Mouse (Mus musculus): ENCODE data around the gene Nadk2.

Nadk2 gene

DNA sequence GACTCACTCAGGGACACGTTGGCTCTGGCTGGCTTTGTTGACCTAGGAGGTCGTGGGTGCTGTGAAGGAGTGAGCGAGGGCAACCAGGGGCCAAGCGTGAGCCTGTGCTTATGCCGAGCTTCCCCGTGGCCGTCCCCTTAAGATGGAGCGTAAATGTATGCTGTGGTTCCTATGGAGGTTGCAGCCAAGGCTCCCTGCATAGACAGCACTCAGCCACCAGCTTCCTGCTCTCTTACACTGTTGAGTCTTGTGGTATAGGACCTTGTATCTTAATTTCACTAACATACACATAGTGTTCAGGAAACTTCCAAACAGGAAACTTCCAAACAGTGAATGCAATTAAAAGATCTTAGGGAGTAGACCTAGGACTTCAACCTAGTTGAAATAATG lies 17.6 kb downstream of the Nadk2 start:
- DNase-seq, result no peak

DNA sequence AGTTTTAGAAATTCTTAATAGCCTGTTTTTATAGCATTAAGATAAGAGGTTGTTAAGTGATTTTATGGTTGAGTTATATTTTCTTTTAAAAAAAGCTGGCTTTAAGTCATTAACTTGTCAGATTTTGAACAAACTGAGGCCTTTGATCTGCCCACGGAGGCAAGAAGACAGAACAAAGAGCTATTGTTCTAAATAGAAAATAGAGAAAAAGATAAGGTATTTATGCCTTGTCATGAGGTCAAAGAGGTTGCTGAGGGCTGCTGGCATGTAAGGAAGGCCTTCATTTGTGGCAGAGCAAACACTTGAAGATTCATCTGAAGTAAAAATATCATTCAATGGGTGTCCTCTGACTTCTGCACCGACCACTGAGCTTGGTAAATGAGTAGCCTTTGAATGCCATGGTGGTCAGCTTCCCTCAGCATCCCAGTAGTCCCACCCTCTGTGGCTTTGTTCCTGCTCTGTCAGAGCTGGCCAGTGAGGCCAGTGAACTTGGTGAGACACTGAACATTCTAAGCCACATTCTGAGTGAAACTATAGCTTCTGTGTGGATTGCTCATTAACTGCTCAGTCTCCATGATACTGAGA lies 18.2 kb downstream of the Nadk2 start:
- no peak for DNase-seq

GRCm38 (mm10) chr15:9090662-9091061 lies 19.6 kb downstream of the Nadk2 start:
- DNase-seq, result no peak

DNA sequence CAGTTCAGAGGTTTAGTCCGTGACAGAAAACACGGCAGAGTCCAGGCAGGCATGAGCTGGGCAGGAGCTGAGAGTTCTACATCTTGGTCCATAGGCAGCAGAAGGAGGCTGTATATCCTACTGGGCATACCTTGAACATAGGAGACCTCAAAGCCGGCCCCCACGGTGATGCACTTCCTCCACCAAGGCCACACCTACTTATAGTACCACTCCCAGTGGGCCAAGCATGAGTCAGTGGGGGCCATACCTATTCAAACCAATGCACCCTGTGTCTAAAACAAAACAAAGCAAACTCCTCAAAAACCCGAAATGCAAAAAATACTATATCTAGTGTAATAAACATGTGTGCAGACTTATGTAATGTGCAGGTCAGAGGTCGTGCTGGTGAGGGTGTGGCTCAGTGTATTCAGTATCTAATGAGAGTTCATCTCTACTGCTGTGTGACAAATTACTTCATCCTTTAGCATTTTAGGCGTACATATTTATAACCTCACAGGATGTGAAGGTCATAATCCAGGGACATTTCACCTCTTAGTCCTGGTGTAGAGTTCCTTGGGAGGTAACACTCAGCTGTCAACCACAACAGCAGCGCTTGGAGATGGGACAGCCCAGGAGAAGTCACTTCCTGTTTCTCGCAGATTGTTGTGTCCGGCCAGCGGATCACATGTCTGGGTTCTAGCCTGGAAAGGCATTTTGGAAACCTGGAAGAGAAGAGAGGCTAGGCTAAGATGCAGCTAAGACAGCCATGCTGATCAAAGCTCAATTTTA lies 22.7 kb downstream of the Nadk2 start:
- DNase-seq, result no peak

DNA sequence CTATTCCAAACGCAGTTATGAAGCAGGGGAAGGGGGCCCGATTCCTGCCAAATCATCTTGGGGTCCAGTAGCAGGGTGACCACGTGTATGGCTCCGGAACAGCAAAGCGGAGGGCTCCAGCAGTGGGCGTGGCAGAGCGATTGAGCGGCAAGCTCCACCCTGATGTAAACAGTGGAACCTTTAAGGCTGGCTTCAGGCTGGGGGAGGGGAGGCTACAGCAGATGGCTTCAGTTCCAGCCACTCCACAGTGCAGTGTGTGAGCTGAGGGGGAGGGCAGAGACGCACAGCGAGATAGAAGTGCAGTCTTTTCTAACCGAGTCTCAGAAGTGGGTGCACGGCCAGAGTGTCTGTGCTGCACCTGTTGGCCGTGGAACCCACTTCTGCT lies 23.3 kb downstream of the Nadk2 start:
- DNase-seq, result peak; percentile 74

- DNase-seq, result no peak
Measured at GRCm38 (mm10) chr15:9096865-9097264, 25.8 kb downstream of the Nadk2 start.

DNA sequence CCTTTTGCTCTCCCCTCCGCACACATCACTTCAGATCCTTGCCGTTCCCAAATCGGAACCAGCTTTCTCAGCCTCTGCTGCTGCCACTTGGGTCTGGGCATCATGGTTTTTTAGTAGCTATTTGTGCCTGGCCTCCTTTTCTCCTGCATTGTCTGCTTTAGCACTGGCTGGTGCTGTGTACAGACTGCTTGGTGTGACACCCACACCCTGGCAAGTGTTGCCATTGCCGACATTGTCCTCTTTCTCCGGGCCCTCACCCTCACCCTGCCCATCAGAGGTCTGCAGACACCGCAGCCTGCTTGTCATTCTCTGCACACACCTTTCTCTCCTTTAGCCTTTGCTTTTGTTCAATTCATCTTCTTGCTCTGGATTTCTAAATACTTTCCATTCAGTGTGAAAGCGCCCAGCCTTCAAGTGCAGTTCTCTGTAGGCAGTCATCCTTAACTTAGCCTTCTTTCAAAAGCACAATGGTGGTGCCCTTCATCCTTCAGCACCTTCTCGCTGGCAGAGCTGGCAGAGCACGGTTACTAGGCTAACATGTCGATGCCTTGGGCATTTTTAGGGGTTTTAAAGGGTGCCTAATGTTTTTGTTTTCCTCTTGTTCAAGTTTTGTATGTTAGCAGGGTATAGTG lies 29.5 kb downstream of the Nadk2 start:
- DNase-seq, result no peak

DNA sequence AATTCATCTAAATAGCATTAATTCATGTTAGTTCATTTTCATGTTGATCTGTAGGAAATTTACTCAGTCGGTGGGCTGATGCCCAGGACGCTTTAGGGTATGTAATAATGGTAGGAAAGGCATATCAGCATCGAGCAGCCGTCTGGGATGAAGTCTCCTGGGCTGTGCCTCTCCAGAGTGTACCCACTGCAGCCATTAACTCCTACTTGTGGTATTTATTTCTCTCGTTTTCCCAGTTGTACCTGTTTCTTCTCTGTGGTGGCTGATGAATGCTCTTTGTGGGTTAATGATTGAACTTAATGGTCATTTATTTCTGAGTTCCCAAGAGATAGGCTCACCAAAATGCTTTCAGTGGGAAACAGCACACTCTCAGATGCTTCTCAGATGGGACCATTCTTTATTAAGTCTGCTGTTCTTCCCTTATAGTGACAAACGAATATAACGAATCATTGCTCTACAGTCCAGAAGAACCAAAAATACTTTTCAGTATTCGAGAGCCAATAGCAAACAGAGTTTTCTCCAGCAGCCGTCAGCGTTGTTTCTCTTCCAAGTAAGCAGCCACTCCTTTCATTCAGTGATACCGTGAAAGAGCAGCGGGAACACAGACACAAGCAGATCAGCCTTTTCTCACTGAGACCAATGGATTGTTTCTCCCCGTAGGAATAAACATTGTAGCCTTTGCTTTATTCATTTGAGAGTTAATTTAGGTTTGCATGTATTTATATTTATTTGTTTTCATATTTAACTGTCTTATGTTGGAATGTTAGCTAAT lies 35.4 kb downstream of the Nadk2 start:
- DNase-seq, result no peak

GRCm38 (mm10) chr15:9110526-9111347 lies 39.7 kb downstream of the Nadk2 start:
- DNase-seq, result no peak

DNA sequence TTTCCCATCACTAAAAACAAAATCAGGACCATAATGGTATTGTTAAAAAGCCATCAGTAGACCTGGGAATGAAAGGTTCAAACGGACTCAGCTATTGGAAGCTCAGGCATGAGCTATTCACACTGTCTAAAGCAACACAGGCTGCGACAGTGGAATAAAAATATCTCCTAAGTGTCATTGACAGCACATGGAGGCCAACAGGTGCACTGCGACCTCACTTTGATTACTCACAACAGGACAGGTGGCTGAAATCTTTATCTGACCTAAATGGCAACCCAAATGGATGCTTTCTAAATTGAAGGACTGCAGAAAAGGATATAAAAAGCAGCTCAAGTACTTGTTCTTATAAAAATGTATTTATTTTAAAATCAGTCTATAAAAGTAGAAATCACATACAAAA lies 40.6 kb downstream of the Nadk2 start:
- DNase-seq, result no peak

GRCm38 (mm10) chr15:9113556-9113955 lies 42.5 kb downstream of the Nadk2 start:
- no peak for DNase-seq

DNA sequence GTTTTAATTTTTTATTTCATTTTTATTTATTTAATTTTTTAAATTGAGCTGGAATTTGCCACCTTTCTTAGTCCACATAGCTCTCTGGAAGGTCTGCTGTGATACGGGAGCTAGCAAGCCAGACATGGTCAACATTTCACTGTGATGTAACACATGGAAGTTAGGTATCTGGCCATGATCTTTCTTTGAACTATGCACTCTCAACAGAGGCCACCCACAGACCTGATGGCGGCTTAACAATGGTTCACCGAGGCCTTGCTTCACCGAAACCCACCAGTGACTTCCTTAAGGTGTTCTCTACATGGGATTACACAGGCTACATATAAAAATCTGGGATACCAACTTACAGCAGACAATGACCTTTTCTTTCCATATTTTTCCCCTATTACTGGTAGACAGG lies 43.1 kb downstream of the Nadk2 start:
- DNase-seq, result no peak

DNA sequence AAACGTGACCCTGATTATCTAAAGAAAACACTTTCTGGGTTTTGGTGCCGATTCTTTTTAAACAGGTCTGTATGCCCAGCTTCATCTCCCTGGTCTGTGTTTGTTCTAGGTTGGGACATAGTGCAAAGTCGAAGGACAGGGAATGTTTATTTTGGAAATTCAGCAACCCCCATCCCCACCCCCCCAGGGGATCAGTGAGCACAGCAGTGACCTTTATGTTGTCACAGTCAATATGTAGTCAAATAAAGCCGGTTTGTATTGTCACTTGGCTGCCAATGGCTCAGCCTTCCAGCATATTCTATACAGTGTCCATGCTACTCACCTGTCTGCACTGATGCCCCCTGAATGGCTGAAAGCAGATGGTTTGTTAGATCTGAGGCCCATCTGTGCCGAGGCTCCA lies 43.5 kb downstream of the Nadk2 start:
- no peak for DNase-seq

DNA sequence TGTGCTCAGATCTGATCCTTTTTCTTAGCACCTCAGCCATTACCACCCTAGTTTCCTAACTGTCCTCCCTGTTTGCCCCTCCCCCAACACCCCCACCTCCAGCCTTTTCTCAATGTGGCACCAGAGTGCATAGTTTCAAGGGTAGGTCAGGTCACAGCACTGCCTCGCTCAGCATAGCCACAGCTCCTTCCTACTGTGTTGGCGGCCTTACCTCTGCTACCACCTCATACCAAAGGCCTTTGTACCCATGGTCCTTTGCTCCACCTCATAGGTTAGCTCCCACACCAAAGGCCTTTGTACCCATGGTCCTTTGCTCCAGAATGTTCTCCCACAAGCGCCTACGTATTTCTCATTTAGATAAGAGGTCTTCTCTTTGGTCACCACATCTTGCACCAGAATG lies 47.8 kb downstream of the Nadk2 start:
- no peak for DNase-seq

DNA sequence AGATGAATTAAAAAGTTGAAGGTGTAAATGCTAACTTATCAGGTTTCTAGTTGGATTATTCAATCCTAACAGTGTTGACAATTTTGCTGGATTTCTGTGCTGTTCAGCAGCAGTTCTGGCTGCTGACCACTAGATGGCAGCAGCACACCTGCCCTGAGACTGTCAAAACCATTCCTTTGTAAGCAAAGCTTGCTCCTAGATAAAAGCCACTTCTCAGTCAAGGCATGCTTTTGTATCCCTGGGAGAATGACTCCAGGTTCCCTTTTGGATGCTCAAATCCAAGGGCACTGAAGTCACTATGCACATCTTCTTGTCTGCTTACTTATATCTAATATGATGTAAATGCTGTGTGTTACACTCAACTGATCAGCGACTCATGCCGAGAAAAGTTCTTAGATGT lies 49.0 kb downstream of the Nadk2 start:
- peak; percentile 55 for DNase-seq

DNA sequence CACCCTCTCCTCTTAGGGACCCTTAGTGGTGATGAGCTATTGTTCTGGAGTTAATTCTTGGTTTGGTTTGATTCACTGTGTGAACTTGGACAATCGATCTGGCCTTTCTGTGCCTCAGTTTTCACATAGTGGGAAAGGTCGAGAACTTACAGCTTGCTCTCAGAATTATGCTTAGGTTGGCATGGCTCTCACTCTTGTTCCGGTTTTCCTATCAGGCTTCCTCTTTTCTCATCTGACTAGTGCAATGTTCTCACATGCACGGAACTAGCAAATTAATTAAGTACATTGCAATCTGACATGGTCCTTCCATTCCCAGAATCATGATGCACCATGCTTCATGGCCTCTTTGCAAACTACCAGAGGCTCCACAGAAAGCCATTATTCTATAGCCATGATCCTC lies 51.9 kb downstream of the Nadk2 start:
- peak; percentile 24 for DNase-seq

GRCm38 (mm10) chr15:9124856-9125255 lies 53.8 kb downstream of the Nadk2 start:
- no peak for DNase-seq

DNA sequence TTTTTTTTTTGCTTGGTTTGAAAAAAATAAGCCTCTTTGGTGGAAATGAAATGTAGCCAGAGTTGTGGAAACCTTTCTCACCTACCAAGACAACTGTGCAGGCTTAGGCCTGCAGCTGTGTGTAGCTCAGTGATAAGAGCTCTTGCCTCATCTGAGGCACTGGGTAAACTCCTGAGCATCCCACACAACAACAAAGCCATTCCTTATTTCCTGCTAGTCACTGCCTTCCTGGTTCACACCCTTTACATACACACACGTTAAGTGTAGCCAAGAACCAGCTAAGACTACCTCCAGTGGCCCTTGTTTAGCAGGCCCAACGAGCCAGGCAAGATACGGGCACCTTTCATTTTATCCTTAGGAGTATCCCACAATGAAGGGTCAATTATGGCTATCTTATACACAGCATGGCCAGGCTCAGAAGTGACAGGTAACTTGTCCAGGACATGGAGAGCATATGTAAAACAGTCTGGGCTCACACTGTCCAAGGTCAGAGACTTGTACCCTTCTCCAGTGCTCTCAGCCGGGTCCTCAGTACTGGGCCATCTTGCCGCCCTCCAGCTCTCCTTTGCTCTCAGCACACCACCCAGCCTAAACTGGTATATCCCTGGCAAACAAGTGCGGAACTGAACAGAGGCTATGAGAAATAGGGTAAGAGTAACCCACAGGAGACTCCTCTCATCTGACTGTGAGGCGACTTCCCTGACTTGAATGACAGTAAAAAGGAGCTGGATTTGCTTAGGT lies 56.2 kb downstream of the Nadk2 start:
- DNase-seq, result no peak

- no peak for DNase-seq
Measured at GRCm38 (mm10) chr15:9130772-9131498, 59.9 kb downstream of the Nadk2 start.

- DNase-seq, result peak; percentile 19
Measured at GRCm38 (mm10) chr15:9131499-9131888, 60.4 kb downstream of the Nadk2 start.

Measured in lung, postnatal 36 days (tissue).